ENCODE assay signal across 8 mouse cellular contexts in genomic region chr7:111122084-111122530, GRCm38 (mm10). TPM values are rescaled to one million over a fixed set of nuclear protein-coding genes. Genes with fewer than 3 reads are reported as not detected.
DNase-seq lines count a peak whose midpoint lies in the region; ATAC-seq and TF ChIP-seq lines count a peak whose summit lies in the region.

No protein-coding gene starts in this region.

- H3K27ac ChIP-seq in intestine, postnatal 0 days (ENCODE audit: low read depth, low read length), result peak overlapping the region; percentile 92
- H3K27ac ChIP-seq in liver, embryonic 15.5 days (replicated peaks), result peak overlapping the region; percentile 89

- 1% methylated on average over 34 of the region's 34 CpGs for WGBS in intestine, postnatal 0 days
- under 1% methylated on average over 34 of the region's 34 CpGs for WGBS in liver, embryonic 15.5 days (ENCODE audit: insufficient replicate concordance)

- ATAC-seq in G1E (ENCODE audit: extremely low read depth, insufficient number of reproducible peaks, low FRiP score, poor library complexity, severe bottlenecking), result 0 out of 2 replicates have a peak, but pooled peaks have one; percentile 19
- ATAC-seq in common myeloid progenitor, adult 5-6 weeks (replicated peaks; ENCODE audit: low read depth, poor library complexity, severe bottlenecking), result peak; percentile 67
- ATAC-seq in intestine, postnatal 0 days, result peak; percentile 86
- ATAC-seq in liver, embryonic 15.5 days (ENCODE audit: insufficient read depth), result peak; percentile 81

- no peaks in the 10 kb centered on the region for H3K27me3 ChIP-seq in G1E (ENCODE audit: insufficient read depth, low read length)
- H3K27me3 ChIP-seq in intestine, postnatal 0 days (replicated peaks; ENCODE audit: control insufficient read depth, insufficient read depth, low read length), result no peaks in the 10 kb centered on the region
- no peaks in the 10 kb centered on the region for H3K27me3 ChIP-seq in liver, embryonic 15.5 days

- peak overlapping the region; percentile 73 for H3K9ac ChIP-seq in intestine, postnatal 0 days (ENCODE audit: low read depth, low read length)
- peak overlapping the region; percentile 86 for H3K9ac ChIP-seq in liver, embryonic 15.5 days

- peak overlapping the region; percentile 87 for H3K4me2 ChIP-seq in intestine, postnatal 0 days (replicated peaks; ENCODE audit: low read depth)
- H3K4me2 ChIP-seq in liver, embryonic 15.5 days, result peak overlapping the region; percentile 97

- DNase-seq in 416B (ENCODE audit: low read depth) (peak; percentile 89), G1E (ENCODE audit: low spot score) (peak; percentile 16)
- peak; percentile 66 to 69 for DNase-seq in gastrocnemius, adult 8-10 months (ENCODE audit: low spot score in 2 of 2)
- peak; percentile 93 for DNase-seq in neural tube, embryonic 10.5 days (ENCODE audit: extremely low spot score, low spot score)
- DNase-seq in thymus, postnatal 0 days (ENCODE audit: low spot score), result no peak

- peaks cover 11% of the 10 kb centered on the region for H3K4me1 ChIP-seq in G1E (ENCODE audit: insufficient read depth, low read depth, low read length)
- H3K4me1 ChIP-seq in intestine, postnatal 0 days (replicated peaks; ENCODE audit: control insufficient read depth, insufficient read depth, low read length), result peaks cover 3% of the 10 kb centered on the region; the same call in 1 of the 2 replicates
- H3K4me1 ChIP-seq in liver, embryonic 15.5 days (replicated peaks), result peaks cover 33% of the 10 kb centered on the region

- peak overlapping the region; percentile 78 for H3K4me3 ChIP-seq in G1E (ENCODE audit: low read depth, low read length)
- H3K4me3 ChIP-seq in intestine, postnatal 0 days (ENCODE audit: low read depth, low read length), result peak overlapping the region; percentile 68
- H3K4me3 ChIP-seq in liver, embryonic 15.5 days (replicated peaks), result peak overlapping the region; percentile 81

- no peaks in the 10 kb centered on the region for H3K9me3 ChIP-seq in G1E (replicated peaks)
- H3K9me3 ChIP-seq in intestine, postnatal 0 days (ENCODE audit: control insufficient read depth), result no peaks in the 10 kb centered on the region
- H3K9me3 ChIP-seq in liver, embryonic 15.5 days (replicated peaks), result no peaks in the 10 kb centered on the region

- TF ChIP-seq CTCF in G1E (IDR thresholded peaks at IDR 0.05; ENCODE audit: low read depth, low read length), result no peak
- peak; percentile 26 for TF ChIP-seq CTCF in intestine, postnatal 0 days (IDR thresholded peaks at IDR 0.05; ENCODE audit: low read depth)

- no peaks in the 10 kb centered on the region for H3K36me3 ChIP-seq in G1E (replicated peaks)
- no peaks in the 10 kb centered on the region for H3K36me3 ChIP-seq in intestine, postnatal 0 days (ENCODE audit: control insufficient read depth, insufficient read depth)
- peaks cover 3% of the 10 kb centered on the region; the same call in 1 of the 2 replicates for H3K36me3 ChIP-seq in liver, embryonic 15.5 days (replicated peaks)

RNA-seq across cellular contexts. Expression of gene Eif4g2, which starts 39.3 kb away (rescaled TPM):
- 1,657 and 2,352 TPM in 2 replicates for total RNA-seq in G1E (2014; fragmentation: Nextera tagmentation)
- 708 and 731 TPM in 2 replicates for total RNA-seq in G1E (2017)
- polyA plus RNA-seq in G1E (2012), result 1,489 and 1,690 TPM in 2 replicates
- 982 and 1,289 TPM in 2 replicates for total RNA-seq in common myeloid progenitor, adult 5-6 weeks (2017)
- 100 to 1,000 TPM; 685 to 750 (median 713) TPM for total RNA-seq in gastrocnemius, adult 8-10 months (2022)
- polyA plus RNA-seq in intestine, postnatal 0 days (2015; fragmentation: Nextera tagmentation; extraction: Ambion mirVana), result 326 and 352 TPM in 2 replicates
- 322 and 346 TPM in 2 replicates for polyA plus RNA-seq in liver, embryonic 15.5 days (2015; fragmentation: Nextera tagmentation; extraction: Ambion mirVana)
- 687 and 746 TPM in 2 replicates for polyA plus RNA-seq in thymus, postnatal 0 days (2015; fragmentation: Nextera tagmentation; extraction: Ambion mirVana)

Comparison
In these comparisons a context has a peak if more than half of its experiments do, and no peak if none do; other contexts are left out.
1. ATAC-seq: peak in every context shown above with its lines; median percentile 86 in intestine, postnatal 0 days; 81 in liver, embryonic 15.5 days; 67 in common myeloid progenitor, adult 5-6 weeks; 19 in G1E.